In the genomic region with DNA sequence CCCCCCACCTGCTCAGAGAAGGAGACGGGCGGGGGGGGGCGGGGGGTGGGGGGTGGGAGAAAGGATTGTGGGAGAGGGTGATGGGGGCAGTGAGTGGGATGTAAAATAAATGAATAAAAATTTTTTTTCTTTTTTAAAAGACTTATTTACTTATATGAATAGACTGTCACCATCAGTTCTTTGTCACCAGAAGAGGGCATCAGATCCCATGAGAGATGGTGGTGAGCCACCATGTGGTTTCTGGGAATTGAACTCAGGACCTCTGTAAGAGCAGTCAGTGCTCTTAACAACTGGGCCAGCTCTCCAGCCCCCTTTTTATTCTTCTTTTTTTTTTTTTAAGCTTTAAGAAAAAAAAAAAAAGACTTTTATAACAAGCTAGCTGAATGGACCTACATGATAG, we compare ENCODE assay signal across 17 mouse cellular contexts. TPM values are rescaled to one million over a fixed set of nuclear protein-coding genes. Genes with fewer than 3 reads are reported as not detected.
DNase-seq lines count a peak whose midpoint lies in the region; ATAC-seq and TF ChIP-seq lines count a peak whose summit lies in the region.
"Had no signal": no experiment of that assay in that cellular context is flagged by ENCODE, and none has a peak within 500 bp of the region (broad histone marks: within the 10 kb centered on the region; RNA-seq: fewer than 3 reads in every experiment).

No protein-coding gene starts in this region.

- H3K9me3 ChIP-seq in liver, embryonic 14.5 days (ENCODE audit: control insufficient read depth, low read length) = no peaks in the 10 kb centered on the region
- H3K9me3 ChIP-seq: embryonic facial prominence, embryonic 12.5 days; heart, embryonic 15.5 days; megakaryocyte, embryonic 14.5 days; neural tube, embryonic 15.5 days had no signal

- no peak overlapping the region for H3K9ac ChIP-seq in liver, embryonic 14.5 days (replicated peaks)
- H3K9ac ChIP-seq: embryonic facial prominence, embryonic 12.5 days; heart, embryonic 15.5 days; lung, embryonic 14.5 days; neural tube, embryonic 15.5 days had no signal

- peaks cover 48 to 55% of the 10 kb centered on the region in 2 experiments for H3K4me1 ChIP-seq in liver, embryonic 14.5 days (replicated peaks; ENCODE audit: control insufficient read depth in 2 of 2, insufficient read depth in 2 of 2, low read length in 1 of 2)

- 0 out of 2 replicates have a peak, but pooled peaks have one; percentile 1 for TF ChIP-seq EP300 in liver, embryonic 14.5 days (IDR thresholded peaks at IDR 0.05; ENCODE audit: low read depth)

- H3K4me3 ChIP-seq in layer of hippocampus, adult 2 months = no peak overlapping the region
- no peak overlapping the region for H3K4me3 ChIP-seq in liver, embryonic 14.5 days (ENCODE audit: insufficient read depth in 1 of 2, low read depth in 2 of 2, low read length in 2 of 2)
- H3K4me3 ChIP-seq: embryonic facial prominence, embryonic 12.5 days; heart, embryonic 15.5 days; neural tube, embryonic 15.5 days had no signal

- WGBS in liver, embryonic 14.5 days (ENCODE audit: insufficient replicate concordance) = 21% methylated on average over 3 of the region's 3 CpGs

- no peak overlapping the region for H3K27ac ChIP-seq in layer of hippocampus, adult 2 months
- peak overlapping the region; percentile 61 for H3K27ac ChIP-seq in liver, embryonic 14.5 days
- H3K27ac ChIP-seq: embryonic facial prominence, embryonic 12.5 days; heart, embryonic 15.5 days; neural tube, embryonic 15.5 days had no signal

- no peaks in the 10 kb centered on the region for H3K27me3 ChIP-seq in liver, embryonic 14.5 days (ENCODE audit: control insufficient read depth, insufficient read depth, low read length)
- H3K27me3 ChIP-seq: embryonic facial prominence, embryonic 12.5 days; heart, embryonic 15.5 days; megakaryocyte, embryonic 14.5 days; neural tube, embryonic 15.5 days had no signal

- peak; percentile 61 for TF ChIP-seq CTCF in layer of hippocampus, adult 2 months (conservative IDR thresholded peaks at IDR 0.05)
- peak; percentile 56 for TF ChIP-seq CTCF in liver, embryonic 14.5 days (IDR thresholded peaks at IDR 0.05; ENCODE audit: low read depth)

- no peak for DNase-seq in layer of hippocampus, adult 2 months (ENCODE audit: low spot score in 2 of 2)
- no peak for DNase-seq in layer of hippocampus, postnatal 14 days (ENCODE audit: low spot score in 2 of 2)
- peak; percentile 18 for DNase-seq in thymus, postnatal 14 days
- no peak for DNase-seq in thymus, postnatal 4 days
- no peak for DNase-seq in liver, embryonic 14.5 days (ENCODE audit: low read depth in 3 of 3, low spot score in 3 of 3)
- no peak for DNase-seq in right cerebral cortex, adult 2 months (ENCODE audit: low spot score in 2 of 2)
- DNase-seq: cerebellum, adult 11 months; kidney, adult 11 months; kidney, postnatal 25 days; left cerebral cortex, postnatal 4 days; retina, postnatal 1 day had no signal

- ATAC-seq in liver, embryonic 14.5 days (ENCODE audit: insufficient read depth) = no peak
- no peak for ATAC-seq in megakaryocyte, adult 5-6 weeks (ENCODE audit: poor library complexity, severe bottlenecking)

- H3K4me2 ChIP-seq in liver, embryonic 14.5 days (ENCODE audit: low read depth) = peak overlapping the region; percentile 21; the same call in 1 of the 2 replicates
- H3K4me2 ChIP-seq: embryonic facial prominence, embryonic 12.5 days; heart, embryonic 15.5 days; lung, embryonic 14.5 days; neural tube, embryonic 15.5 days had no signal

- H3K36me3 ChIP-seq in liver, embryonic 14.5 days (replicated peaks; ENCODE audit: control insufficient read depth, insufficient read depth, low read depth) = peaks cover 41% of the 10 kb centered on the region

RNA-seq across cellular contexts. Expression of gene Hectd1, which starts 7.1 kb away (rescaled TPM):
- 10 to 100 TPM; 84.2 to 84.3 TPM for total RNA-seq in layer of hippocampus, adult 2 months (2021)
- total RNA-seq in layer of hippocampus, postnatal 14 days (2021) = 10 to 100 TPM; 81.7 to 85.4 TPM
- 17.9 and 22.3 TPM in 2 replicates for polyA plus RNA-seq in liver, embryonic 14.5 days (2012; rRNA removed)
- 22.1 and 25.2 TPM in 2 replicates for polyA plus RNA-seq in liver, embryonic 14.5 days (2014; fragmentation: Nextera tagmentation; extraction: Ambion mirVana)
- 47.5 and 49.2 TPM in 2 replicates for total RNA-seq in megakaryocyte, adult 5-6 weeks (2015)
- 89.7 and 96.1 TPM in 2 replicates for total RNA-seq in megakaryocyte, adult 5-6 weeks (2017)
